Mouse (Mus musculus): ENCODE measurements around the gene Capn6.

GRCm38 (mm10) chrX:143851351-143851750 is 24.1 kb upstream of the Capn6 start:
- TF ChIP-seq CTCF (IDR thresholded peaks at IDR 0.05; ENCODE audit: low read depth): no peak
- no peak for TF ChIP-seq EP300 (optimal IDR thresholded peaks at IDR 0.05)

Data from stomach, postnatal 0 days (tissue).